Mouse (Mus musculus): Measurements from ENCODE around the gene Osgin1. TPM values are rescaled to one million over a fixed set of nuclear protein-coding genes. Genes with fewer than 3 reads are reported as not detected.

The Osgin1 gene
- polyA plus RNA-seq, 1 experiment from 2014 or later = 11.4 TPM

DNA sequence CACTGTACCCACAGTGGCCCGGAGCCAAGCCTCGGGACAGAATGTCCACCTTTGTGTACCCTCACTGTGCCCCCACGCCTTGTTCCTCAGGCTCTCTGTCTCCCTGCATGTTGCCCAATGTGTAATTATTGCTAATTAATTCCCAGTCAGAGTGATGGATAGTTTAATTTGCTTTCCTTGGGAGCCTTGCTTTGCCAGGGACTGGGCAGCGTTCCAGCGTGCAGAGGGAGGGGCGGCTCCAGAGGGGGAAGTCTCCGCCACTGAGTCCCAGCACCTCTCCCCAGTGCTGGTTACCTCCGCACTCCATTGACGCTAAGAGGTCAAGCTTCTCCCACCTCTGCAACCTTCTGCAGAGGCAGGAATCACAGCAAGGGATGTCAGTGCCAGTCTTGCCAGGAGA, 27.4 kb downstream of the Osgin1 start:
- DNase-seq (ENCODE audit: low spot score) (no peak), ATAC-seq (ENCODE audit: low FRiP score, low TSS enrichment) (no peak)
- no peak overlapping the region for H3K27ac ChIP-seq (replicated peaks)
- no peak overlapping the region for H3K4me2 ChIP-seq (replicated peaks; ENCODE audit: low read depth)
- TF ChIP-seq CTCF (IDR thresholded peaks at IDR 0.05; ENCODE audit: low read depth) = no peak
- no peak for TF ChIP-seq EP300 (optimal IDR thresholded peaks at IDR 0.05)
- H3K4me3 ChIP-seq (ENCODE audit: low read depth, low read length) = no peak overlapping the region
- H3K9ac ChIP-seq (ENCODE audit: low read length) = no peak overlapping the region
- no peaks in the 10 kb centered on the region for H3K4me1 ChIP-seq (replicated peaks; ENCODE audit: control insufficient read depth, insufficient read depth)
- no peaks in the 10 kb centered on the region for H3K36me3 ChIP-seq (ENCODE audit: control insufficient read depth, insufficient read depth, low read length)
- H3K9me3 ChIP-seq (ENCODE audit: control insufficient read depth, low read length) = no peaks in the 10 kb centered on the region
- H3K27me3 ChIP-seq (ENCODE audit: control insufficient read depth, insufficient read depth, low read length) = no peaks in the 10 kb centered on the region
- 52% methylated on average over 9 of the region's 9 CpGs for WGBS

DNA sequence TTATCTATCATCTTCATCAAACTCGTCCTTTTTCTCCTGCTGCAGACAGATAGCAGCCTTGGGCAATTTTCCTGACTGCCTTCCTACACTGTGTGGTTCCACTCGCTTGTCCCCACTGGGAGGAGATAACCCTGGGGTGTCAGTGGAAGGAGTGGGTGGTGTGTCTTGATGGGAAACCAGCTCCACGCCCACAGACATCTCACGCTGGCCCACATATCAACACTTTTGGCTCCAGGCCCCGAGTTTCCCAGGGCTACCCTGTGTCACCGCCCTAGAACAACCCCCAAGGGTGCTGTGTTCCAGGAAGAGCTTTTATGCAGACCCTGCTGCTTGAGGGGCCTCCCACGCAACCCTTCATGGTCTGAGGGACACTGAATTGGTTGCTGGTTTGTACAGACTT, 29.8 kb downstream of the Osgin1 start:
- DNase-seq (ENCODE audit: low spot score) = no peak
- Histone ChIP-seq H3K27me3 (ENCODE audit: control insufficient read depth, insufficient read depth, low read length) (no peaks in the 10 kb centered on the region), H3K9ac (ENCODE audit: low read length) (no peak overlapping the region), H3K4me3 (ENCODE audit: low read depth, low read length) (no peak overlapping the region), H3K4me2 (replicated peaks; ENCODE audit: low read depth) (no peak overlapping the region), H3K4me1 (replicated peaks; ENCODE audit: control insufficient read depth, insufficient read depth) (no peaks in the 10 kb centered on the region), H3K36me3 (ENCODE audit: control insufficient read depth, insufficient read depth, low read length) (no peaks in the 10 kb centered on the region), H3K27ac (replicated peaks) (no peak overlapping the region), H3K9me3 (ENCODE audit: control insufficient read depth, low read length) (no peaks in the 10 kb centered on the region)
- WGBS = 69% methylated on average over 7 of the region's 7 CpGs
- ATAC-seq (ENCODE audit: low FRiP score, low TSS enrichment) = no peak
- TF ChIP-seq CTCF (IDR thresholded peaks at IDR 0.05; ENCODE audit: low read depth) = no peak

DNA sequence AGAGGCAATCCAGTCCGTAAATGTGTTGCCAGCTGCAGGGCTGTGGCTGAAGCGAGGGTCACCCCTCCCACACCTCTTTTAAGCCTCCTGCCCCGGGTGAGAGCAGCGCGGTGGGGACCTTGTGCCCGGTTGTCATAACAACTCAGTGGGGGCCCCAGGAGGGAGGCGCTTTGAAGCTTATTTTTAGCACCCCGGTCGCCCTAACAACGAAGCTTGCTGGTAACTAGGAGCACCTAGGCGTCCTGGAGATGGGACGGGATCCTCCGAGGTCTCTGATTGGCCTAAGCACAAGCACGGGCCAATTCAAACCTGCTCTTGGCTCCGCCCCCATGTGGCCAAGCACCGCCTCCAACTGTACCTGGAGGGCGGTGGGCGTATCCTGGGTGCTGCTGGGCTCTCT, 32.2 kb downstream of the Osgin1 start:
- H3K36me3 ChIP-seq (ENCODE audit: control insufficient read depth, insufficient read depth, low read length) = no peaks in the 10 kb centered on the region
- peak; percentile 38 for DNase-seq (ENCODE audit: low spot score)
- H3K27me3 ChIP-seq (ENCODE audit: control insufficient read depth, insufficient read depth, low read length) = no peaks in the 10 kb centered on the region
- no peaks in the 10 kb centered on the region for H3K4me1 ChIP-seq (replicated peaks; ENCODE audit: control insufficient read depth, insufficient read depth)
- H3K4me2 ChIP-seq (replicated peaks; ENCODE audit: low read depth) = peak overlapping the region; percentile 12; the same call in 1 of the 2 replicates
- no peak overlapping the region for H3K4me3 ChIP-seq (ENCODE audit: low read depth, low read length)
- TF ChIP-seq CTCF (IDR thresholded peaks at IDR 0.05; ENCODE audit: low read depth) = no peak
- no peak for TF ChIP-seq EP300 (optimal IDR thresholded peaks at IDR 0.05)
- H3K9me3 ChIP-seq (ENCODE audit: control insufficient read depth, low read length) = no peaks in the 10 kb centered on the region
- ATAC-seq (ENCODE audit: low FRiP score, low TSS enrichment) = peak; percentile 55; the same call in 1 of the 2 replicates
- WGBS = 2% methylated on average over 18 of the region's 18 CpGs
- no peak overlapping the region for H3K27ac ChIP-seq (replicated peaks)
- H3K9ac ChIP-seq (ENCODE audit: low read length) = no peak overlapping the region

DNA sequence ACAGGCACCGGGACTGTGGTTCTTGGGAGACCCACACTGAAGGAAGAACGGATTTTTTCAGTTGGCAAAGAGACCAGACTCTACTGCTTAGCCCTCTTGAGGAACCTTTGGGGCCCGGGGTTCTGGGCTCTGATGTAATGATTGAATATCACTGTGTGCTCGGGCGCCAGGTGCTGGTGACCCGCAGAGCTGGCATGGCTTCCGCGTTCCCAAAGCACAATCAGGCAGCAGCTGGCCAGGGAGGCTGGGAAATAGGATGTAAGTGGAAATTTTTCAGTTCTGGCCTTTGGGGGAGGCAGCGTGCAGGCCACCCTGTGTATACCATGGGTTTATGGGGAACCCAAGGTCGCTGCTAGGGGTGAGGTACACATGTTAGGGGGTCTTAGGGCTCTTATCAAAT, 32.9 kb downstream of the Osgin1 start:
- no peaks in the 10 kb centered on the region for H3K36me3 ChIP-seq (ENCODE audit: control insufficient read depth, insufficient read depth, low read length)
- ATAC-seq (ENCODE audit: low FRiP score, low TSS enrichment) = no peak
- 66% methylated on average over 10 of the region's 10 CpGs for WGBS
- H3K9ac ChIP-seq (ENCODE audit: low read length) = no peak overlapping the region
- DNase-seq (ENCODE audit: low spot score) = no peak
- H3K4me3 ChIP-seq (ENCODE audit: low read depth, low read length) = no peak overlapping the region
- no peaks in the 10 kb centered on the region for H3K27me3 ChIP-seq (ENCODE audit: control insufficient read depth, insufficient read depth, low read length)
- H3K4me2 ChIP-seq (replicated peaks; ENCODE audit: low read depth) = no peak overlapping the region
- no peaks in the 10 kb centered on the region for H3K4me1 ChIP-seq (replicated peaks; ENCODE audit: control insufficient read depth, insufficient read depth)
- H3K9me3 ChIP-seq (ENCODE audit: control insufficient read depth, low read length) = no peaks in the 10 kb centered on the region
- no peak for TF ChIP-seq EP300 (optimal IDR thresholded peaks at IDR 0.05)
- no peak for TF ChIP-seq CTCF (IDR thresholded peaks at IDR 0.05; ENCODE audit: low read depth)
- no peak overlapping the region for H3K27ac ChIP-seq (replicated peaks)

DNA sequence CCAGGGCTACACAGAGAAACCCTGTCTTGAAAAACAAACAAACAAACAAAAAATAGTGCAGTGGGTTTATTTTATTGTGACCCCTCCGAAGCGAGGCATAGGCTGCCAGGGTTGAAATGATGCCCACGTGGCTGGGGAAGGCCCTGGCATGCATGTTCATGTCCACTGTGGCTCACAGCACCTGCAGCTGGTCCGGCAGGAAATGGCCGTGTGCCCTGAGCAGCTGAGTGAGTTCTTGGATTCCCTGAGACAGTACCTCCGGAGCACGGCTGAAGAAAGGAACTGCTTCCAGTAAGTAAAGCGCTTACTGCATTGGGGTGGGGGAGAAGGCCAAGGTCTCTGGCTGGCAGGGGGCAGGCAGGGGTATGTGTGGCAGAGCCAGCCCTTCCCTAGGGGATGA, 34.2 kb downstream of the Osgin1 start:
- Histone ChIP-seq H3K4me2 (replicated peaks; ENCODE audit: low read depth) (no peak overlapping the region), H3K9me3 (ENCODE audit: control insufficient read depth, low read length) (no peaks in the 10 kb centered on the region), H3K27me3 (ENCODE audit: control insufficient read depth, insufficient read depth, low read length) (no peaks in the 10 kb centered on the region), H3K36me3 (ENCODE audit: control insufficient read depth, insufficient read depth, low read length) (no peaks in the 10 kb centered on the region), H3K4me1 (replicated peaks; ENCODE audit: control insufficient read depth, insufficient read depth) (no peaks in the 10 kb centered on the region), H3K27ac (replicated peaks) (no peak overlapping the region), H3K4me3 (ENCODE audit: low read depth, low read length) (no peak overlapping the region), H3K9ac (ENCODE audit: low read length) (no peak overlapping the region)
- TF ChIP-seq EP300 (optimal IDR thresholded peaks at IDR 0.05) = no peak
- TF ChIP-seq CTCF (IDR thresholded peaks at IDR 0.05; ENCODE audit: low read depth) = no peak
- 83% methylated on average over 8 of the region's 8 CpGs for WGBS
- DNase-seq (ENCODE audit: low spot score) (no peak), ATAC-seq (ENCODE audit: low FRiP score, low TSS enrichment) (no peak)

DNA sequence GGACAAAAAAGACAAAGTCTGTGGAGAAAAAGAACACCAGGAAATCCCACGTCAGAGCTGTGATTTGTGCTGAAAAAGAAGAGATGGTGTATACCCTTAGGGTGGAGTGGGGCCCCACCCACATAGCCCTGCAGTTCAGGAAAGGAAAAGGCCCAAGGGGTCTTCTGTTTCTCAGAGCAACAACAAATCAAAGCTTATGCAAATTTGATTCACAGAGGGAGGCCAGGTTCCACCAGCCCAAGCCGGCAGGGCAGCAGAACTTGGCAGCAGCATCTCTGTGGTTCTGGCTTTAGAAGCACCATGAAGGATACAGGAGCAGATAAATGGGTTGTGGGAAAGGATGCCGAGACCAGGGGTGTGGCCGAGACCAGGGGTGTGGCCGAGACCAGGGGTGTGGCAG, 44.8 kb downstream of the Osgin1 start:
- Histone ChIP-seq H3K4me1 (replicated peaks; ENCODE audit: control insufficient read depth, insufficient read depth) (no peaks in the 10 kb centered on the region), H3K27me3 (ENCODE audit: control insufficient read depth, insufficient read depth, low read length) (no peaks in the 10 kb centered on the region), H3K36me3 (ENCODE audit: control insufficient read depth, insufficient read depth, low read length) (no peaks in the 10 kb centered on the region), H3K4me3 (ENCODE audit: low read depth, low read length) (no peak overlapping the region), H3K9ac (ENCODE audit: low read length) (no peak overlapping the region), H3K27ac (replicated peaks) (no peak overlapping the region), H3K4me2 (replicated peaks; ENCODE audit: low read depth) (no peak overlapping the region), H3K9me3 (ENCODE audit: control insufficient read depth, low read length) (no peaks in the 10 kb centered on the region)
- ATAC-seq (ENCODE audit: low FRiP score, low TSS enrichment) = no peak
- 20% methylated on average over 5 of the region's 5 CpGs for WGBS
- TF ChIP-seq EP300 (optimal IDR thresholded peaks at IDR 0.05) (no peak), CTCF (IDR thresholded peaks at IDR 0.05; ENCODE audit: low read depth) (no peak)
- DNase-seq (ENCODE audit: low spot score) = no peak
